Mouse (Mus musculus) myocyte (in vitro differentiated cells): ENCODE measurements around the gene Slc1a3. TPM values are rescaled to one million over a fixed set of nuclear protein-coding genes. Genes with fewer than 3 reads are reported as not detected.
A peak's percentile ranks its signal among the peaks of the same experiment; 100 is the strongest.

Experiments used
- H3K27me3 ChIP-seq: one replicate; pipeline ENCODE4 v1.6.1; 2011; ENCODE audit not compliant: control insufficient read depth, insufficient read depth, insufficient read length
- H3K36me3 ChIP-seq: one replicate; pipeline ENCODE4 v1.6.1; 2011; ENCODE audit not compliant: control insufficient read depth, insufficient read depth
- H3K4me2 ChIP-seq: one replicate; pipeline ENCODE4 v1.6.1; 2011; ENCODE audit warnings: low read depth, control low read depth
- H3K4me3 ChIP-seq: one replicate; pipeline ENCODE4 v1.5.1; 2011; ENCODE audit warnings: mild to moderate bottlenecking, control low read depth, moderate library complexity
- H3K79me2 ChIP-seq: one replicate; pipeline ENCODE4 v1.6.1; 2011; ENCODE audit not compliant: control insufficient read depth, insufficient read depth
- H3ac ChIP-seq: one replicate; pipeline ENCODE4 v1.6.1; 2011; ENCODE audit not compliant: control insufficient read depth, insufficient read length
- CEBPB ChIP-seq: IDR thresholded peaks from 2 replicates; pipeline ENCODE4 v1.6.1; 2011; ENCODE audit warnings: mild to moderate bottlenecking, moderate library complexity; ENCODE audit not compliant: poor library complexity, insufficient read depth, severe bottlenecking
- E2F4 ChIP-seq: IDR thresholded peaks from one replicate; pipeline ENCODE4 v1.6.1; 2011; ENCODE audit warnings: mild to moderate bottlenecking, control low read depth, moderate library complexity; ENCODE audit not compliant: insufficient read depth
- MAX ChIP-seq: IDR thresholded peaks from one replicate; pipeline ENCODE4 v1.6.1; 2011; ENCODE audit warnings: low read depth, mild to moderate bottlenecking, control low read depth
- MYOD1 ChIP-seq, 3 experiments: IDR thresholded peaks; one replicate each; pipeline ENCODE4 v1.6.1; 2011; ENCODE audit warnings: control low read depth in 2 of 3, low read depth in 2 of 3, mild to moderate bottlenecking in 2 of 3, moderate library complexity in 1 of 3; ENCODE audit not compliant: insufficient read length in 2 of 3, control insufficient read depth in 1 of 3
- MYOG ChIP-seq, 3 experiments: IDR thresholded peaks; one replicate each; pipeline ENCODE4 v1.6.1; 2011; ENCODE audit warnings: control low read depth in 2 of 3, low read depth in 2 of 3, mild to moderate bottlenecking in 2 of 3; ENCODE audit not compliant: insufficient read length in 2 of 3, control insufficient read depth in 1 of 3, insufficient read depth in 1 of 3
- POLR2A ChIP-seq: IDR thresholded peaks from one replicate; pipeline ENCODE4 v1.6.1; 2011; ENCODE audit warnings: low read depth, mild to moderate bottlenecking, control low read depth, moderate library complexity; ENCODE audit not compliant: insufficient read length
- POLR2AphosphoS2 ChIP-seq: IDR thresholded peaks from one replicate; pipeline ENCODE4 v1.6.1; 2011; ENCODE audit warnings: low read depth, control low read depth; ENCODE audit not compliant: insufficient read length
- REST ChIP-seq: IDR thresholded peaks from one replicate; pipeline ENCODE4 v1.6.1; 2011; ENCODE audit warnings: mild to moderate bottlenecking, control low read depth, moderate library complexity; ENCODE audit not compliant: insufficient read depth, insufficient read length
- SRF ChIP-seq: IDR thresholded peaks from one replicate; pipeline ENCODE4 v1.6.1; 2011; ENCODE audit warnings: low read depth; ENCODE audit not compliant: control insufficient read depth, insufficient read length
- TCF12 ChIP-seq: IDR thresholded peaks from one replicate; pipeline ENCODE4 v1.6.1; 2011; ENCODE audit warnings: mild to moderate bottlenecking, control low read depth; ENCODE audit not compliant: poor library complexity, insufficient read depth, severe bottlenecking
- TCF3 ChIP-seq: IDR thresholded peaks from one replicate; pipeline ENCODE4 v1.6.1; 2011; ENCODE audit warnings: low read depth, control low read depth; ENCODE audit not compliant: insufficient read length
- USF1 ChIP-seq: IDR thresholded peaks from one replicate; pipeline ENCODE4 v1.6.1; 2011; ENCODE audit warnings: low read depth, mild to moderate bottlenecking, control low read depth, moderate library complexity
- polyA plus RNA-seq: library from polyadenylated mRNA; unstranded; fragments of >200 nt; fragmentation: generic; extraction: Trizol; gene quantifications from one replicate; pipeline ENCODE4 v1.2.1, GENCODE M21; 2012; ENCODE audit warnings: missing spikeins

Slc1a3 gene
- polyA plus RNA-seq, 1 experiment: 0.47 TPM

GRCm38 (mm10) chr15:8629317-8629831 lies 81.2 kb downstream of the Slc1a3 start:
- H3K27me3 ChIP-seq: no peaks in the 10 kb centered on the region
- H3K36me3 ChIP-seq: no peaks in the 10 kb centered on the region
- no peak overlapping the region for H3K4me3 ChIP-seq
- no peaks in the 10 kb centered on the region for H3K79me2 ChIP-seq
- H3ac ChIP-seq: no peak overlapping the region
- H3K4me2 ChIP-seq: no peak overlapping the region
- no peak for TF ChIP-seq MYOG (IDR thresholded peaks at IDR 0.05; ENCODE audit: control insufficient read depth in 1 of 3, insufficient read depth in 1 of 3, insufficient read length in 2 of 3, low read depth in 2 of 3)
- TF ChIP-seq E2F4: no peak
- no peak for TF ChIP-seq REST
- TF ChIP-seq SRF: no peak

DNA sequence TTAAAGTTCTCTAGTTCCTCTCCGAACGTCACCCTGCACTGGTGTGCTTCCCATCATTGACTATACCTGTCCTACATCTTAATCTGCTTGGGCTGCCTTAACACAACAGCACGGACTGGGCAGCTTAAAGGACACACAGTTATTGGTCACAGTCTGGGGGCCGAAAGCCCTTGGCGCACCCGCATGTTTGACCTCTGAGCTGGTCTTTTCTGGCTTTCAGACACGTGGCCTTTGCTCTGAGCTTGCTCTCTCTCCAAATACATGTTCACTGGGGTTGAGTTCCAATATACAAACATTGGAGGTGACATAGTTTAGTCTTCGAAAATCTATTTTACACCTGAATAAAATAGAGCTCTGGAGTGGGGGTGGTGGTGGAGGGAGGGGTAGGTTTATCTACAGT lies 82.4 kb downstream of the Slc1a3 start:
- no peak overlapping the region for H3ac ChIP-seq
- no peaks in the 10 kb centered on the region for H3K79me2 ChIP-seq
- H3K36me3 ChIP-seq: no peaks in the 10 kb centered on the region
- no peaks in the 10 kb centered on the region for H3K27me3 ChIP-seq
- no peak overlapping the region for H3K4me2 ChIP-seq
- peak overlapping the region; percentile 9 for H3K4me3 ChIP-seq
- TF ChIP-seq SRF: no peak
- no peak for TF ChIP-seq POLR2A

- no peaks in the 10 kb centered on the region for H3K79me2 ChIP-seq
- no peak for TF ChIP-seq E2F4
- H3K4me3 ChIP-seq: peak overlapping the region; percentile 9
- H3K36me3 ChIP-seq: no peaks in the 10 kb centered on the region
- H3K4me2 ChIP-seq: peak overlapping the region; percentile 93
- no peaks in the 10 kb centered on the region for H3K27me3 ChIP-seq
- no peak overlapping the region for H3ac ChIP-seq
Measured at GRCm38 (mm10) chr15:8627097-8627537, 83.4 kb downstream of the Slc1a3 start.

- no peak overlapping the region for H3K4me3 ChIP-seq
- TF ChIP-seq USF1 (peak; percentile 59), E2F4 (no peak), CEBPB (0 out of 2 replicates have a peak, but pooled peaks have one; percentile 56), MYOD1 (IDR thresholded peaks at IDR 0.05; ENCODE audit: control insufficient read depth in 1 of 3, insufficient read length in 2 of 3, low read depth in 2 of 3) (peak in 1 of 3 experiments; percentile 2), TCF12 (no peak)
- H3K36me3 ChIP-seq: no peaks in the 10 kb centered on the region
- peak overlapping the region; percentile 68 for H3K4me2 ChIP-seq
- no peaks in the 10 kb centered on the region for H3K27me3 ChIP-seq
- no peak overlapping the region for H3ac ChIP-seq
- no peaks in the 10 kb centered on the region for H3K79me2 ChIP-seq
Measured at GRCm38 (mm10) chr15:8625370-8625769, 85.2 kb downstream of the Slc1a3 start.

DNA sequence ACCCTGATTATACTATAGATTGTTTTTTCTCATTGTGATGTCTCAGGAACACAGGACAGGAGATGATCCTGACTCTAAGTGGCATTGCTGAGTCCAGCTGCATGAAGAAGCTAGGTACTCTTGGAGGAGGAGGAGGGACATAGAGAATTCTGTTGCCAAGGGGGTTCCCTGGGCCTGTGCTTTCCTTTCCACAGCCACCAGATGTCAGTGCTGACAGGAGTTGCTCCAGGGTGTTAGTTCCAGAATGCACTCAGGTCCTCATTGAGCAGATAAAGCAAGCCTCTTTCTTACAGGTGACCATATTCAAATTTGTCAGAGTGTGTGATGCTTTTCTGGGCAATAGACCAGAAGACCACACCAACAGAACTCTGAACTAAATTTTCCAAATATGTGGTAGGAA lies 86.7 kb downstream of the Slc1a3 start:
- Histone ChIP-seq H3K4me2 (no peak overlapping the region), H3K79me2 (no peaks in the 10 kb centered on the region), H3K36me3 (no peaks in the 10 kb centered on the region), H3K27me3 (no peaks in the 10 kb centered on the region), H3K4me3 (no peak overlapping the region), H3ac (no peak overlapping the region)
- TF ChIP-seq USF1: no peak
- no peak for TF ChIP-seq TCF3
- no peak for TF ChIP-seq E2F4
- no peak for TF ChIP-seq MAX
- TF ChIP-seq POLR2A: no peak
- no peak for TF ChIP-seq REST
- no peak for TF ChIP-seq SRF
- no peak for TF ChIP-seq POLR2AphosphoS2
- TF ChIP-seq MYOG (IDR thresholded peaks at IDR 0.05; ENCODE audit: control insufficient read depth in 1 of 3, insufficient read depth in 1 of 3, insufficient read length in 2 of 3, low read depth in 2 of 3): no peak
- TF ChIP-seq MYOD1 (IDR thresholded peaks at IDR 0.05; ENCODE audit: control insufficient read depth in 1 of 3, insufficient read length in 2 of 3, low read depth in 2 of 3): no peak

GRCm38 (mm10) chr15:8619479-8620026 lies 91.0 kb downstream of the Slc1a3 start:
- H3K36me3 ChIP-seq: no peaks in the 10 kb centered on the region
- TF ChIP-seq POLR2A (no peak), SRF (no peak), TCF3 (no peak), REST (no peak), TCF12 (no peak), USF1 (no peak), E2F4 (no peak), MYOD1 (IDR thresholded peaks at IDR 0.05; ENCODE audit: control insufficient read depth in 1 of 3, insufficient read length in 2 of 3, low read depth in 2 of 3) (no peak), MYOG (IDR thresholded peaks at IDR 0.05; ENCODE audit: control insufficient read depth in 1 of 3, insufficient read depth in 1 of 3, insufficient read length in 2 of 3, low read depth in 2 of 3) (no peak)
- H3K27me3 ChIP-seq: no peaks in the 10 kb centered on the region
- H3ac ChIP-seq: no peak overlapping the region
- no peak overlapping the region for H3K4me3 ChIP-seq
- H3K4me2 ChIP-seq: no peak overlapping the region
- no peaks in the 10 kb centered on the region for H3K79me2 ChIP-seq
